Mouse (Mus musculus): ENCODE measurements around the gene Ccdc78. TPM values are rescaled to one million over a fixed set of nuclear protein-coding genes. Genes with fewer than 3 reads are reported as not detected.
A peak's percentile ranks its signal among the peaks of the same experiment; 100 is the strongest.
"Not testable (repeated sequence)": the region's sequence is repeated elsewhere in the genome, so short reads cannot be mapped to it uniquely, and the experiment has no call there.

Ccdc78 gene
- polyA plus RNA-seq, 1 experiment: not detected

DNA sequence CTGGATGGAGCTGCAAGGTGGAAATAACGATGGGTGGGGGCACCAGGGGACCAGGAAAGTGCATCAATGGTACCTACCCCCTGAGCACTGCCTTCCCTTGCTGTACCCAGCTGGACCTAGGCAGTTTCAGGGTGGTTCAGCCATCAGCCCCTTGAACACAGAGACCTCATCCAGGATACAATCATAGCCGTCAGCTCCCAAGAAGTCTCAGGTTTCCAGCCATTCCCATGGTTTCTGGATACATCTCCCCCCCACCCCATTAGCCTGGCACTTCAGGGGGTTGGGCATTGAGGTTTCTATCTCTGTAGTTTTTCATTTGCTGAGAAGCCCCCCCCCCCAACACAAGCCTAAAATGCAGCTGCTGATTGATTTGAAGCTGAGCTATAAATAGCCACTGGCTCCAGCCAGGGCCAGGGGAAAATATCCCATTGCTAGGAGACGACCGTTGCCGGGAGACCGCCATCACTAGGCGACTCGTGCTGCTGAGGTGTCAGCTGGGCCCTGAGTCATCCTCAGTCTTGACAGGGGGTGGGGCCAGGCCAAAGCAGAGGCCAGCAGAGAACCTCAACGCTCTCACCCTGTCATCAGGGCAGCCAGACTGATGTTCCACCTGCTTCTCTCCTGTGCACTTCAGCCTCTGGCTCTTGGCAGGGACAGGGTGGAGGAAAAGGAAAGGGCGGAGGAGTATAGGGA lies 16.6 kb downstream of the Ccdc78 start:
- no peaks in the 10 kb centered on the region; the same call in 1 of the 2 replicates for H3K4me1 ChIP-seq (ENCODE audit: control insufficient read depth)
- TF ChIP-seq TAL1 (IDR thresholded peaks at IDR 0.05; ENCODE audit: low read length) (no peak), GATA1 (IDR thresholded peaks at IDR 0.05; ENCODE audit: low read length) (no peak)
- H3K36me3 ChIP-seq (ENCODE audit: control insufficient read depth): no peaks in the 10 kb centered on the region
- no peak overlapping the region for H3K4me3 ChIP-seq (replicated peaks)
- peaks cover 49% of the 10 kb centered on the region for H3K27me3 ChIP-seq (ENCODE audit: control insufficient read depth)
- no peaks in the 10 kb centered on the region for H3K9me3 ChIP-seq (ENCODE audit: control insufficient read depth, low read length)

DNA sequence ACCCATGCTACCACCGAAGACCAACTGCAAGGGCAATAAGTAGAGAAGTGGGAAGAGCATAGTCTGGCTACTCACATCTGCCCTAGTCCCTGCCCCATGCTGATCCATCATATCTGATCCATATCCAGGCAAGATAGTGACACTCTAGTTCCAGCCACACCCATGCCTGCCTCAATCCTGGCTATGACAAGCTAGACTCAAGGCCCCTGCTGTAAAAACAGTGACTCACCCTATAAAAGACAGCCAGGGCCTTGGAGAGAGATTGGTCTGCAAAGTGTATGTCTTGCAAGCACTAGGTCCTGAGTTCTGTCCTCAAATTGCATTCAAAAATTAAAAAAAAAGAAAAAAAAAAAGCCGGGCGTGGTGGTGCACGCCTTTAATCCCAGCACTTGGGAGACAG lies 20.1 kb downstream of the Ccdc78 start:
- Histone ChIP-seq H3K27me3 (ENCODE audit: control insufficient read depth) (peaks cover 80% of the 10 kb centered on the region), H3K4me3 (replicated peaks) (no peak overlapping the region), H3K4me1 (ENCODE audit: control insufficient read depth) (peaks cover 11% of the 10 kb centered on the region), H3K36me3 (ENCODE audit: control insufficient read depth) (no peaks in the 10 kb centered on the region), H3K9me3 (ENCODE audit: control insufficient read depth, low read length) (peaks cover 4% of the 10 kb centered on the region; the same call in 1 of the 2 replicates)
- TF ChIP-seq TAL1 (IDR thresholded peaks at IDR 0.05; ENCODE audit: low read length): no peak

DNA sequence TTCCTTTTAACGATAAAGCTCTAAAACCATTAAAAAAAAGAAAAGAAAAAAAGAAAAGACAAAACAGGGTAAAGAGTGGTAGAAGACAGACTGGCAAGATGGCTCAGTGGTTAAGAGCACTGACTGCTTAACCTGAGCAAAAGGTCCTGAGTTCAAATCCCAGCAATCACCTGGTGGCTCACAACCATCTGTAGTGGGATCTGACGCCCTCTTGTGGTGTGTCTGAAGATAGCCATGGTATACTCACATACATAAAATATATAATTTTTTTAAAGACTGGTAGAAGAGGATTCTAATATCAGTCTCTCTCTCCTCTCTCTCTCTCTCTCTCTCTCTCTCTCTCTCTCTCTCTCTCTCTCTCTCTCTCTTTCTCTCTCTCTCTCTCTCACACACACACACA lies 21.1 kb downstream of the Ccdc78 start:
- H3K36me3 ChIP-seq (ENCODE audit: control insufficient read depth); H3K9me3 ChIP-seq (ENCODE audit: control insufficient read depth, low read length); H3K4me3 ChIP-seq (replicated peaks): not testable (repeated sequence)
- Histone ChIP-seq H3K27me3 (ENCODE audit: control insufficient read depth) (peaks cover 81% of the 10 kb centered on the region), H3K4me1 (ENCODE audit: control insufficient read depth) (peaks cover 11% of the 10 kb centered on the region)

DNA sequence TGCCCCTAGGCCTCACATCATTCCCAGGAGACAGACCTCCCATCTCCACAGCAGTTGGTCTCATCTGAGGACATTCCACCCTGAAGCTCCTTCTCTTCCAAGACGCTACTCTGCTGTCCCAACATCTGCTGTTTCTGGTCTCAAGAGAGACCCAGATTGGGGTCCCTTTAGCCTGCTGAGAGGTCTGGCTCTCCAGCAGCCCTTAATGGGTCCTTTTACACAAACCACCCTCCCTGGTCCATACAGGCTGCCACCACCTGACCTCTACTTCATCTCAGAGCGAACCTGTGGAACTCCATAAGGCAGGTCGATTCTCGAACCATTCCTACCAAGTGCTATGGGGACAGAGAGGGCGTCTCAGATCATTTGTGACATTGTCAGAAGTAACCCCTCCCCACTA lies 21.6 kb downstream of the Ccdc78 start:
- Histone ChIP-seq H3K36me3 (ENCODE audit: control insufficient read depth) (no peaks in the 10 kb centered on the region), H3K27me3 (ENCODE audit: control insufficient read depth) (peaks cover 82% of the 10 kb centered on the region), H3K4me3 (replicated peaks) (no peak overlapping the region), H3K9me3 (ENCODE audit: control insufficient read depth, low read length) (peaks cover 4% of the 10 kb centered on the region; the same call in 1 of the 2 replicates), H3K4me1 (ENCODE audit: control insufficient read depth) (peaks cover 11% of the 10 kb centered on the region)
- TF ChIP-seq TAL1 (IDR thresholded peaks at IDR 0.05; ENCODE audit: low read length): no peak
- TF ChIP-seq GATA1 (IDR thresholded peaks at IDR 0.05; ENCODE audit: low read length): no peak

DNA sequence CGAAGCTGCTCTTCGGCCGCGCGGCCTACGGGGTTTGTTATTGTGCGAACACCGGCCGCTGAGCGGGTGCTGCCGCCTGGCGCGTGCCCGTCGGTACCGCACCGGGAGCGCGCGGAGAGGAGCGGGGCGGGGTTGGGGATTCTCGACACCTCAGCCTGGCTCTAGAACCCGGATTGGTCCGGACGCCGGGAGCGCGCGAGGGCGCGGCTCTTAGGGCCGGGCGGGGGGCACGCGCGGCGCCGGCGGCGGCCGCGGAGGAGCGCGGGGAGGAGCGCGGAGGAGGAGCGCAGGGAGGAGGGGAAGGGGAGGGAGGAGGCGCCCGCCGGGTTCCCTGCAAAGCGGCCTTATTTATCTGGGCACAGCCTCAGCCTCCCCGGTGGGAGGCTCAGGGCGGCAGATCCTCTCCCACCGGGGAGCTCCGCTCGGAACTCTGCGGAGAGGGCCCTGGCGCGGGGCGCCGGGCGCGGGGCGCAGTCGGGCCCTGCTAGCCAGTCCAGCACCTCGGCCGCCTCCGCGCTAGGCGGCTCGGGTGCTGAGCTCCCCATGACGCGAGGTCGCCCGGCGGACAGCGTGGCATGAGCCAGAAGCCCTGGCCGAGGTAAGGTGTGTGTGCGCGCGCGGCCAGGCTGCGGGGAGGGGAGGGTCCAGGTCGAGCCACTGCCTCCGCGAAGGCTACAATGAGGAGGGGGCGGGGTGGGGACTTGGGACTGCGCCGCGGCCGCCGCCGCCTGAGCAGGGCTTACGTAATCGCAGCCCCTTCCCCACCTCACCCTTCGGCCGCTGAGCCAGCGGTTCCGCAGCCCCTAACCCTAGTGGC lies 22.6 kb downstream of the Ccdc78 start, which contains the start of gene Fbxl16:
Fbxl16 (plus strand) TSS at position 297 of the 817 bp plus-strand sequence.
- H3K36me3 ChIP-seq (ENCODE audit: control insufficient read depth): no peaks in the 10 kb centered on the region
- peaks cover 4% of the 10 kb centered on the region; the same call in 1 of the 2 replicates for H3K9me3 ChIP-seq (ENCODE audit: control insufficient read depth, low read length)
- peaks cover 11% of the 10 kb centered on the region for H3K4me1 ChIP-seq (ENCODE audit: control insufficient read depth)
- H3K4me3 ChIP-seq (replicated peaks): peak within 1 kb of the TSS; percentile 28
- no peak for TF ChIP-seq GATA1 (IDR thresholded peaks at IDR 0.05; ENCODE audit: low read length)
- TF ChIP-seq TAL1 (IDR thresholded peaks at IDR 0.05; ENCODE audit: low read length): no peak
- H3K27me3 ChIP-seq (ENCODE audit: control insufficient read depth): peaks cover 81% of the 10 kb centered on the region

DNA sequence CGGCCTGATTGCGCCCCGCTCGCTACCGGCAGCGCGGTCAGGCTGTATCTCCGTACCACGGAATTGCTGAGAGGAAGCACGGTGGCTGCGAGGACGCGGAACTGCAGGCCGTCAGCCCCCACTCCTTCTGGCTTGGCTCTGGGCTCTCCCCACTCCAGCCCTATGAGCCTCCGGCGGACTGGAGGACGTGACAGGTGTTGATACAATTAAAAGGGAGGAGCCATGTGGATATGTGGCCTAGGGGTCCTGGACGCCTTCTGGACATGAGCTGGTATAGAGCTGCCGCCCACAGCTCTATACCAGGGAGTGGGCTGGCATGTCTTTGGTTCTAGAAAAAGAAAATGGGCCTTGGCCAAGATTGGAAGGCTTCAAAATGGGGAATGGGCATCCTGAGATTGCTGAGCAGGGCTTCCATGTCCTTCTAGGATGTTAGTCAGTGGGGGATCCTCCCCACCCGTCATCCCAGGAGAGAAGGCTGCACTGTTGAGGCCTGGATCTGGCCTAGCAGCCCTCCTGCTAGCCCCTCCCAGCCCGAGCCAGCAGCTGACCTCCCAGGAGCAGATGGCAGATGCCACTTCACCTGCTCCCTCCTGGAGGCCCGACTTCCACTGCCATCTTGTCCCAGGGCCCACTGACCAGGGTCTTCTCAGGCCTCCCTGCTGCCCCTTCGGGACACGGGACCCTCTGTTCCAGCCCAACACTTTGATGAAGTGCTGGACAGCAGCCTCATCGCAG lies 23.4 kb downstream of the Ccdc78 start:
- peaks cover 11% of the 10 kb centered on the region for H3K4me1 ChIP-seq (ENCODE audit: control insufficient read depth)
- peak overlapping the region; percentile 28 for H3K4me3 ChIP-seq (replicated peaks)
- H3K27me3 ChIP-seq (ENCODE audit: control insufficient read depth): peaks cover 85% of the 10 kb centered on the region
- no peak for TF ChIP-seq TAL1 (IDR thresholded peaks at IDR 0.05; ENCODE audit: low read length)
- no peaks in the 10 kb centered on the region for H3K36me3 ChIP-seq (ENCODE audit: control insufficient read depth)
- peaks cover 4% of the 10 kb centered on the region; the same call in 1 of the 2 replicates for H3K9me3 ChIP-seq (ENCODE audit: control insufficient read depth, low read length)

DNA sequence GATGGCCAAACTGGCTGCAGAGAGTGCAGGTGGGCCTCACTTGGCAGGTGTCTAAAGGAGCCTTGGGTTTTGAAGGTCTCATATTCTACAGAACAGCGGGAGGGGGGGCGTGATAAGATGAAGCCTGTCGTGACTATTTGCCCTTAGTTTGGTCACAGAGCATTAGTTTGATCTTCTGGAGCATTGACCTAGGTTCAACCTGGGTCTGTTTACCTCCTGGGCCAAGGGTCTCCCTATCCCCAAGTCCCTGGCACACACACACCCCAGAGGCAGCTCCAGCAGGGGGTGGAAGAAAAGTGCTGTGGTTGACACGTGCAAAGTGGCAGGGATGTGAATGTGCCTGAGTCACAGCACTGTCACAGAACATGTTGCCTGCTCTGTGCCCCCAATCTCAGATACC lies 24.5 kb downstream of the Ccdc78 start:
- H3K36me3 ChIP-seq (ENCODE audit: control insufficient read depth): no peaks in the 10 kb centered on the region
- peaks cover 4% of the 10 kb centered on the region; the same call in 1 of the 2 replicates for H3K9me3 ChIP-seq (ENCODE audit: control insufficient read depth, low read length)
- no peak for TF ChIP-seq TAL1 (IDR thresholded peaks at IDR 0.05; ENCODE audit: low read length)
- peaks cover 85% of the 10 kb centered on the region for H3K27me3 ChIP-seq (ENCODE audit: control insufficient read depth)
- H3K4me3 ChIP-seq (replicated peaks): no peak overlapping the region
- H3K4me1 ChIP-seq (ENCODE audit: control insufficient read depth): peaks cover 11% of the 10 kb centered on the region

DNA sequence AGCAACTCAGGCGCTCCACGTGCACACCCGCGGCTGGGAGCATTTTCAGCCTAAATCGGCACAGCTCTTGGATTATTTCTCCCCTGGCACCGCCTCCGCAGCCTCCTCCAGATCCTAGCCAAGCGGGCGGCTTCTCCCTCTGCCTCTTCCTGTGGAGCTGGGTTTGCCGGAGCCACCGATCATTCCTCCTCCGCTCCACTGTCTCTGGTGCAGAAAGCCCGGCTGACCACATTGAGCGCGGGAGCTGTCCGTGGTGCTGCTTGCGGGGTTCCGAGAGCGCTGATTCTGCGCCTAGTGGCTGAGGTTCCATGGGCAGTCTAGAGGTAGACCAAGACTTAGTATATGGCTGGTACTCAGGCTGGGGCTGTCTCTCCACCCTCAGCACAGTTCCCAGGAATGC lies 27.1 kb downstream of the Ccdc78 start:
- Histone ChIP-seq H3K9me3 (ENCODE audit: control insufficient read depth, low read length) (peaks cover 4% of the 10 kb centered on the region; the same call in 1 of the 2 replicates), H3K4me1 (ENCODE audit: control insufficient read depth) (peaks cover 11% of the 10 kb centered on the region), H3K36me3 (ENCODE audit: control insufficient read depth) (no peaks in the 10 kb centered on the region), H3K27me3 (ENCODE audit: control insufficient read depth) (peaks cover 91% of the 10 kb centered on the region), H3K4me3 (replicated peaks) (no peak overlapping the region)
- TF ChIP-seq GATA1 (IDR thresholded peaks at IDR 0.05; ENCODE audit: low read length) (no peak), TAL1 (IDR thresholded peaks at IDR 0.05; ENCODE audit: low read length) (no peak)

DNA sequence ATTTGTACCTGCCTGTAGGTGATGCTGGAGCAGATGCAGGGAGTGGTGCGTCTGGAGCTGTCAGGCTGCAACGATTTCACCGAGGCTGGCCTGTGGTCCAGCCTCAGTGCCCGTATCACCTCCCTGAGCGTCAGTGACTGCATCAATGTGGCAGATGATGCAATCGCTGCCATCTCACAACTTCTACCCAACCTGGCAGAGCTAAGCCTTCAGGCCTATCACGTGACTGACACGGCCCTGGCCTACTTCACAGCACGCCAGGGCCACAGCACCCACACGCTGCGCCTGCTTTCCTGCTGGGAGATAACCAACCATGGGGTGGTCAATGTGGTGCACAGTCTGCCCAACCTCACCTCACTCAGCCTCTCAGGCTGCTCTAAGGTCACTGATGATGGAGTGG lies 31.3 kb downstream of the Ccdc78 start:
- no peak overlapping the region for H3K4me3 ChIP-seq (replicated peaks)
- H3K4me1 ChIP-seq (ENCODE audit: control insufficient read depth): peaks cover 13% of the 10 kb centered on the region
- no peaks in the 10 kb centered on the region for H3K9me3 ChIP-seq (ENCODE audit: control insufficient read depth, low read length)
- no peaks in the 10 kb centered on the region for H3K36me3 ChIP-seq (ENCODE audit: control insufficient read depth)
- TF ChIP-seq GATA1 (IDR thresholded peaks at IDR 0.05; ENCODE audit: low read length): no peak
- TF ChIP-seq TAL1 (IDR thresholded peaks at IDR 0.05; ENCODE audit: low read length): no peak
- H3K27me3 ChIP-seq (ENCODE audit: control insufficient read depth): peaks cover 90% of the 10 kb centered on the region

Measured in erythroblast, embryonic 14.5 days (primary cell).